Mouse (Mus musculus): ENCODE measurements around the gene Mast2. TPM values are rescaled to one million over a fixed set of nuclear protein-coding genes. Genes with fewer than 3 reads are reported as not detected.

The Mast2 gene
- total and polyA plus RNA-seq, 3 experiments = 13.3 to 126 (median 46.4) TPM

DNA sequence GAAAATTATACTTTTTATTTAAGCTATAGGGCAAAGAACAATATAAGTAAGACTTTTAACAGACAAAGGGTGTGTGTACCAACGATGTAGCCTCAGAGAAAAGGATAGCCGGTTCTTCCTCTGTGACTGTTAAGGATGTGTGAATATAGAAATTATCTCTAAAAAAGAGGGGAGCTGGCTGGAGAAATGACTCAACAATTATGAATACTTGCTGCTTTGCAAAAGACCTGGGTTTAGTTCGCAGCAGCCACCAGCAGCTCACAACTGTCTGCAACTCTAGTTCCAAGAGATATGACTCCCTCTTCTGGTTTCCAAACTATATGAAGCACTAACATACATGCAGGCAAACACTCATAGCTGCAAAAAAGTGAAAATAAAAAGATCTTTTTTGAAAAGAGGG is 2.0 kb downstream of the Mast2 start (continued):
- no peak for TF ChIP-seq BHLHE40 (IDR thresholded peaks at IDR 0.05; ENCODE audit: borderline replicate concordance, low read depth, low read length)
- no peak for TF ChIP-seq MYC (IDR thresholded peaks at IDR 0.05; ENCODE audit: low read depth, low read length)
- TF ChIP-seq EP300 (IDR thresholded peaks at IDR 0.05; ENCODE audit: low read depth in 1 of 2, low read length in 2 of 2) = peak; percentile 35 to 54
- TF ChIP-seq POLR2AphosphoS5 (IDR thresholded peaks at IDR 0.05; ENCODE audit: borderline replicate concordance, low read depth, low read length) = no peak
- TF ChIP-seq KAT2A (conservative IDR thresholded peaks at IDR 0.05; ENCODE audit: low read depth, low read length) = no peak
- TF ChIP-seq TAL1 (IDR thresholded peaks at IDR 0.05; ENCODE audit: low read length) = no peak
- TF ChIP-seq TBP (IDR thresholded peaks at IDR 0.05; ENCODE audit: low read depth, low read length) = peak; percentile 65
- 0 out of 2 replicates have a peak, but pooled peaks have one; percentile 37 for TF ChIP-seq HCFC1 (IDR thresholded peaks at IDR 0.05; ENCODE audit: low read depth, low read length)
- peak; percentile 61 for TF ChIP-seq ETS1 (IDR thresholded peaks at IDR 0.05; ENCODE audit: low read depth, low read length)
- 0 out of 2 replicates have a peak, but pooled peaks have one; percentile 30 for TF ChIP-seq TCF12 (IDR thresholded peaks at IDR 0.05; ENCODE audit: low read depth, low read length)
- TF ChIP-seq ZC3H11A (IDR thresholded peaks at IDR 0.05; ENCODE audit: low read depth, low read length) = no peak
- TF ChIP-seq MYB (IDR thresholded peaks at IDR 0.05; ENCODE audit: low read depth, low read length) = no peak
- peak; percentile 10; the same call in 1 of the 2 replicates for TF ChIP-seq MXI1 (IDR thresholded peaks at IDR 0.05; ENCODE audit: low read depth, low read length)

DNA sequence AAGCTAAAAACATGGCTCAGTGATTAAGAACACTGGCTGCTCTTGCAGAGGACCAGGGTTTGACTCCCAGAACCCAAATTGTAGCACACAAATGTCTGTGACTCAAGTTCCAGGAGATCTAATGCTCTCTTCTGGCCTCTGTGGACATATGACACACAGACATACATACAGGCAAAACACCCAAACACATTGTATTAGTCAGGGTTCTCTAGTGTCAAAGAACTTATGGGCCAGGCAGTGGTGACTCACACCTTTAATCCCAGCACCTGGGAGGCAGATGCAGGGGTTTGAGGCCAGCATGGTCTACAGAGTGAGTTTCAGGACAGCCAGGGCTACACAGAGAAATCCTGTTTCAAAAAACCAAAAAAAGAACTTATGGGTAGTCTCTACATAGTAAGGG is 12.4 kb downstream of the Mast2 start:
- no peaks in the 10 kb centered on the region for H3K9me3 ChIP-seq (replicated peaks; ENCODE audit: insufficient read depth, low read length)
- TF ChIP-seq RCOR1 (IDR thresholded peaks at IDR 0.05; ENCODE audit: low read depth, low read length) (no peak), CTCF (IDR thresholded peaks at IDR 0.05 in 2 of 3, conservative IDR thresholded peaks at IDR 0.05 in 1 of 3; ENCODE audit: control insufficient read depth in 1 of 3, insufficient read depth in 1 of 3, low read depth in 2 of 3, low read length in 3 of 3, poor library complexity in 1 of 3, severe bottlenecking in 1 of 3) (no peak), SIN3A (IDR thresholded peaks at IDR 0.05; ENCODE audit: low read length) (no peak), MYB (IDR thresholded peaks at IDR 0.05; ENCODE audit: low read depth, low read length) (no peak), MXI1 (IDR thresholded peaks at IDR 0.05; ENCODE audit: low read depth, low read length) (no peak), TAL1 (IDR thresholded peaks at IDR 0.05; ENCODE audit: low read length) (no peak), KAT2A (conservative IDR thresholded peaks at IDR 0.05; ENCODE audit: low read depth, low read length) (no peak), BHLHE40 (IDR thresholded peaks at IDR 0.05; ENCODE audit: borderline replicate concordance, low read depth, low read length) (no peak), MEF2A (IDR thresholded peaks at IDR 0.05; ENCODE audit: extremely low read depth, insufficient replicate concordance, low read depth, low read length, poor library complexity, severe bottlenecking) (no peak), CHD2 (IDR thresholded peaks at IDR 0.05; ENCODE audit: low read length) (no peak), MAFK (IDR thresholded peaks at IDR 0.05; ENCODE audit: borderline replicate concordance, low read depth, low read length) (no peak), GABPA (IDR thresholded peaks at IDR 0.05; ENCODE audit: low read depth, low read length) (no peak), EP300 (IDR thresholded peaks at IDR 0.05; ENCODE audit: low read depth in 1 of 2, low read length in 2 of 2) (no peak)
- no peak overlapping the region for H3K9ac ChIP-seq (ENCODE audit: control insufficient read depth, low read depth, low read length, poor library complexity, severe bottlenecking)
- DNase-seq (ENCODE audit: low read depth, low spot score) = no peak
- H3K27ac ChIP-seq (ENCODE audit: control insufficient read depth, low read depth, low read length) = no peak overlapping the region
- H3K79me2 ChIP-seq (ENCODE audit: control insufficient read depth, insufficient read depth, low read length, poor library complexity) = peaks cover 10% of the 10 kb centered on the region; the same call in 1 of the 2 replicates
- no peak overlapping the region for H3K4me3 ChIP-seq (ENCODE audit: control insufficient read depth in 1 of 2, insufficient read depth in 1 of 2, low read depth in 2 of 2, low read length in 2 of 2)
- H3K4me1 ChIP-seq (ENCODE audit: control insufficient read depth in 1 of 2, insufficient read depth in 2 of 2, low read length in 2 of 2) = peaks cover 2 to 3% of the 10 kb centered on the region in 2 experiments; a peak in 3 of 4 replicates
- no peaks in the 10 kb centered on the region for H3K27me3 ChIP-seq (ENCODE audit: control insufficient read depth in 1 of 2, insufficient read depth in 2 of 2, low read length in 2 of 2)
- H3K36me3 ChIP-seq (ENCODE audit: control insufficient read depth in 1 of 2, insufficient read depth in 2 of 2, low read length in 2 of 2) = peaks cover 0 to 7% of the 10 kb centered on the region in 2 experiments; a peak in 2 of 4 replicates

Data from MEL (cell line).